Mouse (Mus musculus) midbrain, embryonic 10.5 days (tissue): ENCODE measurements around the gene Srr. TPM values are rescaled to one million over a fixed set of nuclear protein-coding genes. Genes with fewer than 3 reads are reported as not detected.
A peak's percentile ranks its signal among the peaks of the same experiment; 100 is the strongest.

Experiments
- DNase-seq: peaks from one replicate; pipeline ENCODE4 v3.0.0-alpha.2; 2017; ENCODE audit warnings: low spot score
- H3K27ac ChIP-seq: fragments of 300-500 bp; sonication (generic); replicated peaks from 2 replicates; pipeline ENCODE4 v1.5.1; 2016; ENCODE audit warnings: mild to moderate bottlenecking
- H3K27me3 ChIP-seq: fragments of 300-500 bp; sonication (generic); 2 replicates; pipeline ENCODE4 v1.6.1; 2016; ENCODE audit warnings: low read depth, mild to moderate bottlenecking; ENCODE audit not compliant: poor library complexity, severe bottlenecking
- H3K36me3 ChIP-seq: fragments of 300-500 bp; sonication (generic); 2 replicates; pipeline ENCODE4 v1.6.1; 2016; ENCODE audit warnings: mild to moderate bottlenecking, moderate library complexity
- H3K4me1 ChIP-seq: fragments of 300-500 bp; sonication (generic); 2 replicates; pipeline ENCODE4 v1.6.1; 2016
- H3K4me3 ChIP-seq: fragments of 300-500 bp; sonication (generic); 2 replicates; pipeline ENCODE4 v1.5.1; 2016; ENCODE audit warnings: mild to moderate bottlenecking, moderate library complexity
- H3K9me3 ChIP-seq: fragments of 300-500 bp; sonication (generic); replicated peaks from 2 replicates; pipeline ENCODE4 v1.6.1; 2016; ENCODE audit warnings: mild to moderate bottlenecking
- WGBS: fragments of 180-500 bp; shearing (Covaris S2); methylation state at CpG from one replicate; pipeline ENCODE4 v1.1.7; 2016; 5-methylcytosine and 5-hydroxymethylcytosine counted together
- polyA plus RNA-seq: library from polyadenylated mRNA; unstranded; fragments of >200 nt; fragmentation: Nextera tagmentation; extraction: Ambion mirVana; gene quantifications from 2 replicates; pipeline ENCODE4 v1.2.1, GENCODE M21; 2016

Srr gene
- polyA plus RNA-seq, result 14.4 and 19.5 TPM in 2 replicates

DNA sequence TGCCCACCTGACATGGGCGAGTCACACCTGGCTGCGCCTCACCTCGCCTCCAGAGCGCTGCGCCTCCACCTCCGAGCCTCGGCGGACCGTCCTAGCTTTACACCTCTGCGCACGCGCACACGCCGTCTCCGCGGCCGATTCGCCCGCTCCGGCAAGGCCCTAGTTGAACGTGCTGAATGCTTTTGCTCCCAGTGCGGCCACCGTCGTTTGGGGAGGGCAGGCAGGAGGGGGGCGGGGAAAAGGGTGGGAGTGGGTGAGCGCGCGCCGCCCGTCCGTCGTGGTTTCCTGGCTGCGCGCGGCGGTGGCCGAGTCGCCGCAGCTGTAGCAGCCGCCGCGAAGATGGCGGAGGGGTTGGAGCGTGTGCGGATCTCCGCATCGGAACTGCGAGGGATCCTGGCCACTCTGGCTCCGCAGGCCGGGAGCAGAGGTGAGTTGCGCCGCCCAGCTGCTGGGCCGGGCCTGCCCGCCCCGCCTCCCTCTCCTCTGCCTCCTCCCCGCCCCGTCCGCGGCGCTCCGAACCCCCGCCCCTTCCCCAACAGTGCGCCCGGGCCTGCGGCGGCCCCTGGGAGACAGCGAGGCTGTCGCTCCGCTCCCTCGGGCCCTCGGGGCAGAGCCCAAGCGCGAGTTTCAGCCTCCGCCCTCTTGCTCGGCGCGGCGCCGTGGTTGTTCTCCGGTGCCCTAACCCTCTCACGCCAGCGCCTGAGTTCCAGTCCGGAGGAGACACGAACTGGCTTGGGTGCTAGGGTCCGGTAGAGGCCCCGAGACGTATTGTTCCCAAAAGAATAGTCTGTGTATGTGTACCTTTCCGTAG, at the start of gene Srr, which contains the start of gene Smg6:
Srr (minus strand) TSS at position 372 of the 811 bp plus-strand sequence.
Smg6 (plus strand) TSS at position 247 of the 811 bp plus-strand sequence.
- Histone ChIP-seq H3K4me1 (peaks cover 18% of the 10 kb centered on the region), H3K9me3 (no peaks in the 10 kb centered on the region), H3K27me3 (no peaks in the 10 kb centered on the region), H3K27ac (peak within 1 kb of the TSS; percentile 97), H3K36me3 (peaks cover 19% of the 10 kb centered on the region), H3K4me3 (peak within 1 kb of the TSS; percentile 97)
- under 1% methylated on average over 84 of the region's 88 CpGs for WGBS
- DNase-seq, result peak; percentile 98

- Histone ChIP-seq H3K36me3 (peaks cover 25% of the 10 kb centered on the region), H3K4me1 (no peaks in the 10 kb centered on the region), H3K4me3 (no peak overlapping the region), H3K27ac (no peak overlapping the region), H3K9me3 (peaks cover 3% of the 10 kb centered on the region; the same call in 1 of the 2 replicates), H3K27me3 (no peaks in the 10 kb centered on the region)
- DNase-seq, result no peak
These were observed 48.9 kb upstream of the Srr start for GRCm38 (mm10) chr11:74974615-74975014.

DNA sequence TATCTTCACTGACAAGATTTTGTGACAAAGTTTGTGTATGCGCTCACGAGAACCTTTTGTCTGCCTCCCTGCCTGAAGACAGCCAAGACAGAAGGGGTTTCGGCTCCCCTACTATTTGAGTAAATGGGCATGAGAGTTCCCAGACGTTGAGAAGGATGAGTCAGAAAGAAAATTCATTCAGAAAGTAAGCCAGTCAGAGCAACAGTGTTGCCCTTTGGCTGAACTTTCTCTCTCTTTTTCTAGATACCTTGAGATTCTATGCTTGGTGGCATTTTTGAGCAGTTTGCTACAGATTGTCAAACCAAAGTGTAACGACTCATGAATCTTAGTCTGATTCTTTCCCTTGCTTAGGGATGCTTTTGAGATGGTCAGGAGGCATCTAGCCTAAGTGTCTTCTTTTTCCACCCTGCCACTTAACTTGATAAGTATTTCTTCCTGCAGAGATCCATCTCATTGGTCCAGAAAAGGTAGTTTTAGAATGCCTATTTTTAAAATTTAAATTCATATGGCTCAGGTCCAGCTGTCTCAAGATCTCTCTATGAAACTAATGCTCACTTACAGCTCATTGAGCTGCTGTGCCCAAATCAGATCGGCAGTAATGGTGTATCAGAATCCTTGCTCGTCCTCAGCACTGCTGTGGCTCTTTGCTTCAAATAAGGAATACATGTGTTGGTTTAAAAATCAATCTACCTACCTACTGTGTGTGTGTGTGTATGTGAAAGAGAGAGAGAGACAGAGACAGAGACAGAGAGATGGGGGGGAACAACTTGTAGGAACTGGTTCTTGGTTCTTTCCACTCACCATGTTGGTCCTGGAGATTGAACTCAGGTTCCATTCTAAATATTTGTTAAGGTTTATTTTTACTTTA, 47.8 kb upstream of the Srr start:
- Histone ChIP-seq H3K27ac (no peak overlapping the region), H3K36me3 (peaks cover 27% of the 10 kb centered on the region)
- 90% methylated on average over 7 of the region's 7 CpGs for WGBS

DNA sequence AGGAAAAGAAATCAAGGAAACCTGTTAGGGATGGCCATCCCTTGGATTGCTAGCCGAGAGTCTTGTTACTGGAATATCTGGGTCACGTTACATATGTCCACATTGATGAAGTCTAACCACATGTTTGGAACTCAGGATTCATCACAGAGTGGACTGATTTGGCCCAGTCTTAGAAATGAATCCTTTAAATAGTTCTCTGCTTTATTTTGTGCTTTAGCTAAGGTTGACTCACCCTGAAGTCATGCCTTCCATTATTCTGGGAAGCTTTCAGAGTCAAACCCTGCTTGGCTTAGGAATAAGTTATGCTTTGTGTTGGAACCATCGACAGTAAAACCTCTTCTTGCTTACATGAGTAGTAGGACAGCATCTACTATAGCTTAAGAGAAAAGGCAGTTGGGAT, 39.8 kb upstream of the Srr start:
- Histone ChIP-seq H3K9me3 (no peaks in the 10 kb centered on the region), H3K36me3 (peaks cover 12% of the 10 kb centered on the region), H3K4me3 (no peak overlapping the region), H3K27ac (no peak overlapping the region), H3K4me1 (no peaks in the 10 kb centered on the region), H3K27me3 (no peaks in the 10 kb centered on the region)
- DNase-seq, result no peak
- WGBS, result 96% methylated on average over 3 of the region's 3 CpGs

More for the DNA sequence above, 47.8 kb upstream of the Srr start:
- H3K9me3 ChIP-seq, result peaks cover 3% of the 10 kb centered on the region; the same call in 1 of the 2 replicates
- no peaks in the 10 kb centered on the region for H3K27me3 ChIP-seq
- no peaks in the 10 kb centered on the region for H3K4me1 ChIP-seq
- H3K4me3 ChIP-seq, result no peak overlapping the region
- no peak for DNase-seq

DNA sequence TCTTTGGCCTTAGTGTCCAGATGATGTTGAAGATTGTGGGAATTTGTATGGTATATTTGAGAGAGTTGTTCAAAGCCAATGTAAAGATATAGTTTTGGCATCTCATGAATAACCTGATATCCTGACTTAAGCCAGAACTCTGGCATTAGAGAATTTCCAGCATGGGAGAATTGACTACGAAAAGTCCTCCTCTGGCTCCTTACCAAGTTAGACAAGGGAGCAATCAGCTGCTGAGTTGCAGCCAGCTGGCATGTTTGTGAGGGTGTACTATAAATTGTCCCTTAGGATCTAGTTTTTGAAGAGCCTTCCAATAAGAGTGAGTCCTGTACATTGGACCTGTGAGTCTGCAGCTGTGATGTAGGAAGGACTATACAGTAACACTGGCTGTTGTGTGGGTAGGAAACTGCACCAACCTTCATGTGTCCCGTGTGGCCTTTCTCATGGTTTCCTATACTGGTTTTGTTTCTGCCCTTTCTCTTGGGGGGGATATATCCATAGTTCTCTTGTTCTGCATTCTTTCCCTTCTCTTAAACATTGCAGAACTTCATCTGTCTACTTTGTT, 37.2 kb upstream of the Srr start:
- no peak overlapping the region for H3K4me3 ChIP-seq
- no peaks in the 10 kb centered on the region for H3K9me3 ChIP-seq
- peaks cover 15% of the 10 kb centered on the region for H3K36me3 ChIP-seq
- no peaks in the 10 kb centered on the region for H3K4me1 ChIP-seq
- H3K27me3 ChIP-seq, result no peaks in the 10 kb centered on the region
- WGBS, result 92% methylated on average over 2 of the region's 2 CpGs
- no peak for DNase-seq
- no peak overlapping the region for H3K27ac ChIP-seq

DNA sequence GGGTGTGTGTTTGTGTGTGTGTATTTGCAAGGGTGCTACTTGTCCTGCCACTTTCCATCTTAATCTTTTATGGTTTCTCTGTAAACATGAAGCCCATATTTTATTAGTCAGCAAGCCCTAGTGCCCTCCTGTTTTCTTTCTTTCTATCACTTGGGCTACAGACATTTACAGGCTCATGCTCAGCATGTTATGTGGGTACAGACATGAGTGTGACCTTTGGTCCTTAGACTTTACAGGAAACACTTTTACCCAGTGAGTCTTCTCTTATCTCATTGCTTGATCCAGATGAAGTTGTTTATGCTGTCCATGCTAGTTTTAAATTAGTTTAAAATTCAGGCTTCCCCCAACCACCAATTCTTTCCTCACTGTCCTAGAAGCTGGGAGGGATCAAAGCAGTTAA, 36.2 kb upstream of the Srr start:
- no peak for DNase-seq
- H3K4me1 ChIP-seq, result no peaks in the 10 kb centered on the region
- no peaks in the 10 kb centered on the region for H3K27me3 ChIP-seq
- no peak overlapping the region for H3K27ac ChIP-seq
- no peaks in the 10 kb centered on the region for H3K9me3 ChIP-seq
- no peak overlapping the region for H3K4me3 ChIP-seq
- H3K36me3 ChIP-seq, result peaks cover 22% of the 10 kb centered on the region

DNA sequence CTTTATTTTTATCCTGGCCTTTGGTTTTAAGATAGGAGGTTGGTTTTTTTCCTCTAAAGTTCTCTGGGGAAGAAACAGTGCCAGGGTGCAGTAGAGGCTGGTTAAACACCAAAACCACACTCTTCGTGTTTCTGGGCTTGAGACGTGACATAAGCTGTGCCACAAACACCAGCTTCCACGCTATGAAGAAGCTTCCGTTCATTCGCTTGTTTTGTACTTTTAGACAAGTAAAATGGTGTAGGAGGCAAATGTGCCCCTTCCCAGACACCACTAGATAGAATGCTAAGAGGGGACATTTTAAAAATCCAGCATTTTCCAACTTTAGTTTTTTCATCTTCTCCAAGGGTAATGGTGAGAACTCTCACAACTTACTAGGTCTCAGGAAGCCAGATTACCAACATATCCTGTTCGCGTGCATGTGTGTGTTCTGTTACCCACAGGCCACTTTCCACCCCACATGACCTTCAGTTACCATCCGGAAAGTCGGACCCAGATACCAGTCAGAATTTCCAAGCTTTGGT, 34.3 kb upstream of the Srr start:
- no peak overlapping the region for H3K4me3 ChIP-seq
- H3K27me3 ChIP-seq, result no peaks in the 10 kb centered on the region
- DNase-seq, result no peak
- H3K9me3 ChIP-seq, result no peaks in the 10 kb centered on the region
- peaks cover 24% of the 10 kb centered on the region for H3K36me3 ChIP-seq
- WGBS, result 97% methylated on average over 9 of the region's 9 CpGs
- no peaks in the 10 kb centered on the region for H3K4me1 ChIP-seq
- no peak overlapping the region for H3K27ac ChIP-seq

- no peaks in the 10 kb centered on the region for H3K9me3 ChIP-seq
- peaks cover 29% of the 10 kb centered on the region for H3K36me3 ChIP-seq
- no peaks in the 10 kb centered on the region for H3K27me3 ChIP-seq
- no peak overlapping the region for H3K4me3 ChIP-seq
- no peak overlapping the region for H3K27ac ChIP-seq
- WGBS, result 89% methylated on average over 2 of the region's 2 CpGs
- H3K4me1 ChIP-seq, result no peaks in the 10 kb centered on the region
- no peak for DNase-seq
These were observed 33.8 kb upstream of the Srr start for GRCm38 (mm10) chr11:74959501-74959900.

- peaks cover 45% of the 10 kb centered on the region for H3K36me3 ChIP-seq
- no peak for DNase-seq
- H3K27ac ChIP-seq, result no peak overlapping the region
- H3K4me3 ChIP-seq, result no peak overlapping the region
- H3K4me1 ChIP-seq, result no peaks in the 10 kb centered on the region
- WGBS, result 89% methylated on average over 2 of the region's 2 CpGs
- H3K9me3 ChIP-seq, result no peaks in the 10 kb centered on the region
- H3K27me3 ChIP-seq, result no peaks in the 10 kb centered on the region
These were observed 31.9 kb upstream of the Srr start for GRCm38 (mm10) chr11:74957600-74957999.

DNA sequence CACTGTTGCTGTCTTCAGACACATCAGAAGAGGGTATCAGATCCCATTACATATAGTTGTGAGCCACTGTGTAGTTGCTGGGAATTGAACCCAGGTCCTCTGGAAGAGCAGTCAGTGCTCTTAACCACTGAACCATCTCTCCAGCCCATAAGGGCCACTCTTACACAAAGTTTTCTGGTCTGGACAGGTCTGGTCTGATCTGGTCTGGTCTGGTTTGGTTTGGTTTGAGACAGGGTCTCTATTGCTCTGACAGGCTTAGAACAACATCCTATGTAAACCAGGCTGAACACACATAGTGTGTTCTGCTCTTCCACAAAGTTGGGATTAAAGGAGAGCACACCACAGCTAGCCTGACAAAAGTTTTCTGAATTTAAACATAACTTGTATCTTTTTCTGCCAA, 30.3 kb upstream of the Srr start:
- Histone ChIP-seq H3K4me1 (no peaks in the 10 kb centered on the region), H3K36me3 (peaks cover 59% of the 10 kb centered on the region), H3K27me3 (no peaks in the 10 kb centered on the region), H3K27ac (no peak overlapping the region), H3K4me3 (no peak overlapping the region), H3K9me3 (no peaks in the 10 kb centered on the region)
- DNase-seq, result no peak

DNA sequence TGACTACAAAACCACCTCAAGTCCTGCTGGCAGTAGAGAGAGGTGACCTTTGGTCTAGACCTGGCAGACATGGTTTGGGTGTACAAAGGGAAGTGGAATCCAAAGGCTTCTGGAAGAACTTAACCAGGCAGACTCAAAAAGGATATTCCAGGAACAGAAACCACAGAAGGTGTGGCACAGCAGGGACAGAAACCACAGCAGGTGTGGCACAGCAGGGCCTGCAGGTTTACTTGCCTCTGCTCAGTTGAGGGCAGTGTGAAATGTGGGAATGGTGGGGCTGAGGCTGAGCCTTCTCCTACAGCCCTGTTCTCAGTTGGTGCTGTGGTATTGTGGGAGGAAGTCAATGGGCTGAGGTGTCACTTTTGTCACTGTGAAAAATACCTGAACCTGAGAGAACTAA, 29.2 kb upstream of the Srr start:
- H3K4me3 ChIP-seq, result no peak overlapping the region
- no peaks in the 10 kb centered on the region for H3K27me3 ChIP-seq
- no peak overlapping the region for H3K27ac ChIP-seq
- no peaks in the 10 kb centered on the region for H3K9me3 ChIP-seq
- no peak for DNase-seq
- peaks cover 68% of the 10 kb centered on the region for H3K36me3 ChIP-seq
- no peaks in the 10 kb centered on the region for H3K4me1 ChIP-seq

DNA sequence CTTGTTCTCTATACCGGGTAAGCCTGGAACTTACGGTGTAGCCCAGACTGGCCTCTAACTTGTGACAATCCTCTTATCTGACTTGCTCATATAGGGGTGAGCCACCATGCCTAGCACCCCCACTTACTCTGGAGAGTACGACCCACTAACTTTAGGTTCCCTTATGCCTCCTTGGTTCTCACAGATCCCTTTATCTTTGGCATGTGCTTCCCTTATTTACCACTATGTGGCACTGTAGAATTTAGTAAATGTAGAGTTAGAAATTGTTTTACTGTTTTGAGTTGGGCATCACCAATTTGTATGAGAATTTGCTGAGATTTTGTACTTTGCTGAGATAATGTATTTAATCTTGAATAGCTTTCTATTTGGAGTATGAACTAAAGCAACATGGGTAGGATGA, 20.6 kb upstream of the Srr start:
- Histone ChIP-seq H3K36me3 (peaks cover 78% of the 10 kb centered on the region), H3K4me3 (no peak overlapping the region), H3K27me3 (no peaks in the 10 kb centered on the region), H3K27ac (no peak overlapping the region), H3K4me1 (no peaks in the 10 kb centered on the region), H3K9me3 (no peaks in the 10 kb centered on the region)
- WGBS, result 89% methylated on average over 3 of the region's 3 CpGs
- DNase-seq, result no peak
